Mouse (Mus musculus) cerebellum, adult 2 months (tissue): Measurements from ENCODE around the gene Tdrd1.
A peak's percentile ranks its signal among the peaks of the same experiment; 100 is the strongest.

Experiments
- CTCF ChIP-seq: fragments of 200-500 bp; IDR thresholded peaks from 2 replicates; pipeline ENCODE4 v1.5.1; 2011; ENCODE audit warnings: low read depth, mild to moderate bottlenecking, control low read depth, low read length, moderate library complexity, borderline replicate concordance; ENCODE audit not compliant: insufficient read depth
- POLR2A ChIP-seq: fragments of 200-500 bp; IDR thresholded peaks from 2 replicates; pipeline ENCODE4 v1.6.1; 2011; ENCODE audit warnings: low read length, control low read depth, borderline replicate concordance; ENCODE audit not compliant: insufficient read depth

- TF ChIP-seq POLR2A, result no peak
- TF ChIP-seq CTCF, result peak; percentile 34; the same call in 1 of the 2 replicates
Measured at GRCm38 (mm10) chr19:56805366-56805765, 20.6 kb upstream of the Tdrd1 start.
